Mouse (Mus musculus) kidney, embryonic 15.5 days (tissue): ENCODE results near the gene Cntfr. TPM values are rescaled to one million over a fixed set of nuclear protein-coding genes. Genes with fewer than 3 reads are reported as not detected.
A peak's percentile ranks its signal among the peaks of the same experiment; 100 is the strongest.
"Not testable (repeated sequence)": the region's sequence is repeated elsewhere in the genome, so short reads cannot be mapped to it uniquely, and the experiment has no call there.

Experiments
- ATAC-seq: fragments of 200-750 bp; cut with Nextera tagmentation; replicated peaks from 2 replicates; pipeline ENCODE4 v1.8.0; 2017; ENCODE audit warnings: moderate TSS enrichment; ENCODE audit not compliant: low FRiP score
- H3K27ac ChIP-seq: fragments of 300-500 bp; sonication (generic); 2 replicates; pipeline ENCODE4 v1.5.1; 2015; ENCODE audit warnings: mild to moderate bottlenecking, inconsistent platforms
- H3K27me3 ChIP-seq: fragments of 300-500 bp; sonication (generic); 2 replicates; pipeline ENCODE4 v1.6.1; 2015; ENCODE audit warnings: inconsistent platforms
- H3K36me3 ChIP-seq: fragments of 300-500 bp; sonication (generic); 2 replicates; pipeline ENCODE4 v1.6.1; 2015; ENCODE audit warnings: inconsistent platforms
- H3K4me1 ChIP-seq: fragments of 300-500 bp; sonication (generic); 2 replicates; pipeline ENCODE4 v1.6.1; 2015; ENCODE audit warnings: inconsistent platforms
- H3K4me2 ChIP-seq: fragments of 300-500 bp; sonication (generic); 2 replicates; pipeline ENCODE4 v1.6.1; 2015; ENCODE audit warnings: moderate library complexity, mild to moderate bottlenecking, inconsistent platforms
- H3K4me3 ChIP-seq: fragments of 300-500 bp; sonication (generic); replicated peaks from 2 replicates; pipeline ENCODE4 v1.5.1; 2015; ENCODE audit warnings: mild to moderate bottlenecking, inconsistent platforms
- H3K9ac ChIP-seq: fragments of 300-500 bp; sonication (generic); 2 replicates; pipeline ENCODE4 v1.6.1; 2015; ENCODE audit warnings: mild to moderate bottlenecking, inconsistent platforms
- H3K9me3 ChIP-seq: fragments of 300-500 bp; sonication (generic); replicated peaks from 2 replicates; pipeline ENCODE4 v1.6.1; 2016; ENCODE audit warnings: inconsistent platforms
- WGBS: fragments of 180-500 bp; shearing (Covaris S2); methylation state at CpG from one replicate; pipeline ENCODE4 v1.1.7; 2015; ENCODE audit warnings: mixed read lengths; 5-methylcytosine and 5-hydroxymethylcytosine counted together
- polyA plus RNA-seq: library from polyadenylated mRNA; unstranded; fragments of >200 nt; fragmentation: Nextera tagmentation; extraction: Ambion mirVana; gene quantifications from 2 replicates; pipeline ENCODE4 v1.2.1, GENCODE M21; 2015

The Cntfr gene
- polyA plus RNA-seq: 19.8 and 22.1 TPM in 2 replicates

DNA sequence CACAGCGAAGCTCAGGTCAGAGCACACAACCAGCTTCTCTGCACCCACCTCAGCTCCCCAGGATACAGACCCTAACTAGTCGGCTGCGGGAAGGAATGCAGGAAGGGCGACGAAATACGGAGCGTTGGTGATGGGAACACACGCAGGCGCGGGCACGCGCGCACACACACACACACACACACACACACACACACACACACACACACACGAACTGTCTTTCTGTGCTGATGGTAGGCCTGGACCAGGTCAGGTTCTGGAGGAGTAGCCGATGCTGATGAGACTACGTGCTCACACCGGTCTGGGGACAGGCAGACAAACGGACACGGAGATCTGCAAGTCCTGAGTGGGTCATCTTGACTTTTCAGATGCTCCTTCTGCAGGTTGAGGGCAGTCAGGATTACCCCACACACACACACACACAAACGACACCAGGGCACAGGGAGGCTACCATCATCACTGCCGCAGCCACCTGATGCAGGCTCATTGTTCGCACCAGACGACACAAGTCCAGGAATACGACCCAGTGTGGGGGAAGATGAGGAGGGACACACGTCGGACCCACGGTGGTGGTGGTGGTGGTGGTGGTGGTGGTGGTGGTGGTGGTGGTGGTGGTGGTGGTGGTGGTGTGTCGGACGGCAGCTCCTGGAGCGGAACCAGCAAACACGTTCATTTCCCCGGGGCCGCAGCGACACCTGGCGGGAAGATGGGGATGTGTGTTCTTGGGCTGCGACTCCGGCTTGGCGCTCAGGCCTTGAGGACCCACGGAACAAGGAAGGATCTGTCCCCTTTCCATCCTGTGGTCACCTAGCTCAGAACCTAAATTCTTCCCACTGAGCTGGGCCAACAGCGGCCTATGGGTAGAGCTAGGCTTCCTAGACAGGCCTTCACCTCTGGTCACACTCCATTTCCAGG, at the start of gene Cntfr:
Cntfr (minus strand) TSS at position 160 of the 912 bp plus-strand sequence.
- Histone ChIP-seq H3K4me3 (0 out of 2 replicates have a peak within 1 kb of the TSS, but pooled peaks have one; percentile 23), H3K4me2 (peak within 1 kb of the TSS; percentile 52)
- H3K9me3 ChIP-seq, H3K4me1 ChIP-seq, H3K9ac ChIP-seq, H3K27ac ChIP-seq, H3K36me3 ChIP-seq, ATAC-seq, H3K27me3 ChIP-seq: not testable (repeated sequence)
- 16% methylated on average over 33 of the region's 40 CpGs for WGBS

DNA sequence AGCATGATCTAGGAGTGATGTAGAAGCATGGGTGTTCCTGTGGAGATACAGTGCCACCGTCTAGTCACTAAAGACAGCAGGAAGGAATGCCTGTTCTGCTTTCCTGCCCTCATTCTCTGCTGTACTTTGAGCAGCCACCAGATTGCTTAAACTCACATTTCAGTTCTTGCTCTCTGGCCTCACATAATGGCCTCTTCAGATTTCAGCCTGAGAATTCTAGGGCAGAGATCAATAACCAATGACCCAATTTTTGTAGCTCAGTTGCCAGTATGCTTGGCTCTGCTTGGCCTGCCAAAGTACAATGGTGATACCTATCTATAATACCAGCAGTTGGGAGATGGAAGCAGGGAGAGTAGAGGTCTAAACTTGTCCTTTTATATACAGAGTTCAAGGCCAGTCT, 48.1 kb upstream of the Cntfr start:
- Histone ChIP-seq H3K4me2 (no peak overlapping the region), H3K4me1 (peaks cover 13% of the 10 kb centered on the region), H3K9ac (no peak overlapping the region), H3K27ac (no peak overlapping the region), H3K27me3 (no peaks in the 10 kb centered on the region), H3K36me3 (peaks cover 16% of the 10 kb centered on the region), H3K4me3 (no peak overlapping the region), H3K9me3 (peaks cover 16% of the 10 kb centered on the region)
- ATAC-seq: no peak
- WGBS: 92% methylated on average over 1 of the region's 1 CpGs

DNA sequence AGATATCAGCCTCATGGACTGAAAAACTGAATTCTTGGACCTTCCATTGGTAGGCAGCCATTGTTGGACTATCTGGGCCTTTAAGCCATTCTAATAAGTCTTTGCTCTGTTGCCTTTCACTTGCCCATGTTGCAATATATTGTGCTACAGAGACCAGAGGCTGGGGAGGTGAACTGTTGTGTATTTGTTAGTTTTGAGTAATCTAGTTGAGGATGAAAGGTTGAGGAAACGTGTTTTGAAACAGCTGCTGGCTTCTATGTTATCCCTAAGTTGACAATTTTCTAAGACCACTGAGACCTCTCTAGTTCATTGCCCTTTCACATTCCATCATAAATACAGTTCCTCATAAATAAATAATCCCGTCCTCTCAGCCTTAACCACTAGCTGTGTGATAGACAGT, 47.2 kb upstream of the Cntfr start:
- H3K9ac ChIP-seq: no peak overlapping the region
- peaks cover 16% of the 10 kb centered on the region for H3K9me3 ChIP-seq
- no peaks in the 10 kb centered on the region for H3K27me3 ChIP-seq
- peaks cover 22% of the 10 kb centered on the region for H3K4me1 ChIP-seq
- no peak overlapping the region for H3K27ac ChIP-seq
- ATAC-seq: no peak
- H3K36me3 ChIP-seq: peaks cover 22% of the 10 kb centered on the region
- no peak overlapping the region for H3K4me2 ChIP-seq
- H3K4me3 ChIP-seq: no peak overlapping the region
- WGBS: 72% methylated on average over 2 of the region's 2 CpGs

DNA sequence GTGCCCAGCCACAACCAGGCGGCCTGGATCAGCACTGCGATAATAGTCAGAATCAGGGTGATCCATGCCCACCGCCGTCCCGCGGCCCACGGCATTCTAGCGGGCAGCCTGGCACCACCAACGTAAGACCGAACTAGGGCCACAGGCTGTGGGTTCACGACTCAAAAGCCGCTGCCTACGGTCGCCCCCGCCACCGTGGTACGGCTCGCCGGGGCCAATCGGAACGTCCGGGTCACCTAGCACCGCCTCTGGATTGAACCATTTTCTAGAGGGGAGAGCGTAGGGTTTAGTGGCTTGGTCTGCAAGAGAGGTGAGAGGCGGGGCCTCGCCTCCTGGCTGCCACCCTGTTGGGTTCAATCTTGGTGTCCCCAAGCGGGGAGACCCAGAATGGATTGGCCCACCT, 44.3 kb upstream of the Cntfr start:
- peak overlapping the region; percentile 92 for H3K4me2 ChIP-seq

DNA sequence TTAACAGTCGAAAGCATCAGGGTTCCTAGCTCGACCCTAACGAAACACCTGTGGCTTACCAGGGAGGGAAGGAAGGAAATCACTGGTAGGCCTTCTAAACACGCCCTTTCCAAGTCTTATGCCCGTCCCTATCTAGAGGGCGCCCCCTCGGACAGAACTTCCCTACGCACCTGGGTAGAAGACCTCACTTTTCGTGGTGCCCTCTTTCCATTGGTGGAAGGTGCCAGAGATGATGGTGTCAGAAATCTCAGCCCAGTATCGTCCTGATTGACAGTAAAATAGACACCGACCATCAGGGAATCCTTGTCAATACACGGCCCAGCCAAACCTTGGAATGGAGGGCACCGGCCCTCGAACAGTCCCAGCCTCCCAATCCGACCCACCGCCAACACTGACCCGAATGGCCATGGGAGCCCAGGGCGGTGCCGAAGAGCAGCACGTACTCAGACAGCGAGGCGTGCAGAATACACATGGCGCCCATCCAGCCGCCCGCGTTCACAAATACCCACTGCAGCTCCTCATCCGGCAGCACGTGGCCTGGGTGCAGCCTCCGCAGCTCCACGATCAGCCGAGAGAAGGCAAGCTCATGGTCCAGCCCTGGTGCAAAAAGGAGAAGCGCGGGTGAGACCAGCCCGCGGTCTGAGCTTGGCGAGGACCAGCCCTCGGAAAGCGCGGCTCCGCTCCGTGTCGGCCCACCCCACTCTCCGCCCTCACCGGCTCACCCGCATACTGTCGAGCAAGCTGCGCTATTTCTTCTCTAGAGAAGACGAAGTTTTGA, 43.7 kb upstream of the Cntfr start:
- no peaks in the 10 kb centered on the region for H3K9me3 ChIP-seq
- peak overlapping the region; percentile 91 for H3K27ac ChIP-seq
- WGBS: under 1% methylated on average over 48 of the region's 48 CpGs
- H3K36me3 ChIP-seq: peaks cover 13% of the 10 kb centered on the region
- ATAC-seq: peak; percentile 79
- H3K27me3 ChIP-seq: no peaks in the 10 kb centered on the region
- H3K4me3 ChIP-seq: peak overlapping the region; percentile 76
- peaks cover 25% of the 10 kb centered on the region for H3K4me1 ChIP-seq
- H3K9ac ChIP-seq: peak overlapping the region; percentile 87
- peak overlapping the region; percentile 92 for H3K4me2 ChIP-seq

More for the DNA sequence above, 44.3 kb upstream of the Cntfr start:
- Histone ChIP-seq H3K4me1 (peaks cover 25% of the 10 kb centered on the region), H3K4me3 (peak overlapping the region; percentile 76), H3K36me3 (peaks cover 17% of the 10 kb centered on the region), H3K27me3 (no peaks in the 10 kb centered on the region), H3K9ac (peak overlapping the region; percentile 87), H3K9me3 (peaks cover 3% of the 10 kb centered on the region), H3K27ac (peak overlapping the region; percentile 91)
- peak; percentile 96 for ATAC-seq
- WGBS: 0% methylated on average over 27 of the region's 27 CpGs

DNA sequence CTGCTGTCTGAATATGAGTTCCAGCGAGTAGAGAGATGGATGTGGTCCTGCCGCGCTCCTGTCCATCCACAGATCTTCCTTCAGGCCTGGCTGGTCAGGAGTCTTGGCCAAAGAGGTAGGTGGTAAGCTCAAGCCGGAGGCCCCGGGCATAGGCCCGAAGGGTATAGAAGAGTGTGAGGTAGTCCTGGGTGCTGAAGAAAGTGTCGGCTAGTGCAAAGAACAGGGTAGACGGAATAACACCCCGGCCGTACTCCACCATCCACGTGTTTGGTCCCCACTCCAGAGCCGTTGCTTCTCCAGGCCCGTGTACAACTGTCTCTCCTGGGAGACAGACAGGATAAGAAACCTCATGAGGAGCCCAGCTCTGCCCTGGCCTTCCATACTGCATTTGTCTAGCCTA, 42.4 kb upstream of the Cntfr start:
- Histone ChIP-seq H3K9me3 (no peaks in the 10 kb centered on the region), H3K9ac (no peak overlapping the region), H3K4me2 (peak overlapping the region; percentile 92; the same call in 1 of the 2 replicates), H3K27ac (no peak overlapping the region), H3K36me3 (peaks cover 13% of the 10 kb centered on the region), H3K27me3 (no peaks in the 10 kb centered on the region), H3K4me1 (peaks cover 25% of the 10 kb centered on the region), H3K4me3 (0 out of 2 replicates have a peak overlapping the region, but pooled peaks have one; percentile 76)
- WGBS: 95% methylated on average over 13 of the region's 13 CpGs
- no peak for ATAC-seq

DNA sequence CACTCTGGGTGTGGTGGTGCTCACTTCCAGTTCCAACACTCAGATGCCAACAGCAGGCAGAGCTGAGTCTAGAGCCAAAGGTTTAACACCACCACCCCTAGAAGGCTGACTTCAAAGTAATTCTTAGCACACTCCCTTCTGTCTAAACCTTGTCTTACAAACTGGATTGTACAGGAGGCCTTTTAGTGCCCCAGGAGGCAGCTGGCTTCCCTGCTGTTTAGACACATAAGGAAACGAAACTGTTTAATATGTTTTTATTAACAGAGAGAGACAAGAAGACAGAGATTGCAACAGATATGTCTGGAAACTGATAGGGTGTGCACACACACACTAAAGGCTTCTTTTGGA, 41.3 kb upstream of the Cntfr start:
- Histone ChIP-seq H3K4me2 (no peak overlapping the region), H3K4me1 (peaks cover 25% of the 10 kb centered on the region), H3K4me3 (no peak overlapping the region), H3K36me3 (peaks cover 13% of the 10 kb centered on the region), H3K9me3 (no peaks in the 10 kb centered on the region), H3K27ac (no peak overlapping the region), H3K9ac (no peak overlapping the region), H3K27me3 (peaks cover 10% of the 10 kb centered on the region)
- WGBS: 71% methylated on average over 1 of the region's 1 CpGs
- no peak for ATAC-seq

DNA sequence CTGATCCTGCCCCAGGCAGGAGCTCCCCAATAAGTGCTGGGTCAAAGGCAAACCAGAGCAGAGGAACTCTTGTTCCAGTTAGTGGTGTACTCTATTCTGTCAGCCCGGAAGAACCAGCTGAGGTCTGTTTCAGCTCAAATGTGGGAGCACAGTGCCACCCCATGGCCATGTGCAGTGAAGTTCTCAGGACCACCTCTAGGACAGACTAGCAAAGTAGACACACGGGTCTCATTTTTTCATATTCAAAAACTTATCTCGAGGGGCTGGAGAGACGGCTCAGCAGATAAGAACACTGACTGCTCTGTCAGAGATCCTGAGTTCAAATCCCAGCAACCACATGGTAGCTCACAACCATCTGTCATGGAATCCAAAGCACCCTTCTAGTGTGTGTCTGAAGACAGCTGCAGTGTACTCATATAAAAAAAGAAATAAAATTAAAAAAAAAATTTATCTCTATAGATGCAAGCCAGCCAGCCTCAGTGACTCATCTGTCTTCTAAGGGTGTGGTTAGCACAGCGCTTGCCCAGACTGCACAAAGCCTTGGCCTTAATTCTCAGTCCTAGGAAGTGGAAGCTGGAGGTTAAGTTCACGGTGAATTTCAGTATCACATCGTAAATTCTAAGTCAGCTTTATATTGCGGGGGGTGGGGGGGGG, 40.8 kb upstream of the Cntfr start:
- Histone ChIP-seq H3K27ac (no peak overlapping the region), H3K27me3 (peaks cover 15% of the 10 kb centered on the region), H3K9ac (no peak overlapping the region), H3K4me2 (no peak overlapping the region), H3K9me3 (no peaks in the 10 kb centered on the region), H3K4me1 (peaks cover 25% of the 10 kb centered on the region), H3K36me3 (peaks cover 13% of the 10 kb centered on the region), H3K4me3 (no peak overlapping the region)
- ATAC-seq: 0 out of 2 replicates have a peak, but pooled peaks have one; percentile 38
- 36% methylated on average over 8 of the region's 8 CpGs for WGBS

DNA sequence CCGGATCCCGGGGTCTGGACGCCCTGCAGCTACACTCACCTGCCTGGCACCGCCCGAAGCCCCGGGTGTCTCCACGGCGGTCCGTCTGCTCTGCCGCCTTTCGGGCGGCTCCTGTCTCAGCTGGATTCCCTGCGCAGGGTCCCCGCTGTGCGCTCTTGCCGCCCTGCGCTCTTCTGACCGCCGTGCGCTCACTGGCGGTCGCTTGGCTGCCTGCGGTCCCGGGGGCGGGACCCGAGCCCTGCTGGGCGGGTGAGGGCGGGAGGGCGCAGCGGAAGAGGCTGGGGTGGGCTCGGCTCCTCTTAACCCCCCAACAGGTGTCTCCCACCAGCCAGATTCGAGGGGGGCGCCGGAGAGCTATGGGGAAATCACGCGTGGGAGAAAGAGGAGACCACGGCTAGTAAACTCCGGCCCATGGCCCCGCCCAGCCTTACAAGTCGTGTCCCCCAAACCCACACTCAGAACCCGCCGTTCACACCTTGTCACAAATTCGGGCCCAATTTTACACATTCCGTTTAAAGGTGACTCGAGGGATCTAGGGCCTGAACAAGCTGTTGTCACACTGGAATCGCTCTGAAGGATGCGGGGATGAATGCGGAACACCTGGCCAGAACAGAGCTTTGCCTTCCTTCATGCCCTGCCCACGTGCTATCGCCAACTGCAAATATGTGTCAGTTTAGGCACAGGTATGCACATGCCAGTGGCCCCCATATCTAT, 34.3 kb upstream of the Cntfr start, which contains the start of gene Arid3c:
Arid3c (minus strand) TSS at position 91 of the 714 bp plus-strand sequence.
- ATAC-seq: peak; percentile 58; the same call in 1 of the 2 replicates
- Histone ChIP-seq H3K4me3 (peak within 1 kb of the TSS; percentile 38), H3K27ac (no peak within 1 kb of the TSS), H3K4me1 (peaks cover 16% of the 10 kb centered on the region), H3K9me3 (no peaks in the 10 kb centered on the region), H3K4me2 (peak within 1 kb of the TSS; percentile 71), H3K27me3 (peaks cover 75% of the 10 kb centered on the region), H3K36me3 (no peaks in the 10 kb centered on the region), H3K9ac (no peak within 1 kb of the TSS)
- WGBS: under 1% methylated on average over 48 of the region's 50 CpGs

DNA sequence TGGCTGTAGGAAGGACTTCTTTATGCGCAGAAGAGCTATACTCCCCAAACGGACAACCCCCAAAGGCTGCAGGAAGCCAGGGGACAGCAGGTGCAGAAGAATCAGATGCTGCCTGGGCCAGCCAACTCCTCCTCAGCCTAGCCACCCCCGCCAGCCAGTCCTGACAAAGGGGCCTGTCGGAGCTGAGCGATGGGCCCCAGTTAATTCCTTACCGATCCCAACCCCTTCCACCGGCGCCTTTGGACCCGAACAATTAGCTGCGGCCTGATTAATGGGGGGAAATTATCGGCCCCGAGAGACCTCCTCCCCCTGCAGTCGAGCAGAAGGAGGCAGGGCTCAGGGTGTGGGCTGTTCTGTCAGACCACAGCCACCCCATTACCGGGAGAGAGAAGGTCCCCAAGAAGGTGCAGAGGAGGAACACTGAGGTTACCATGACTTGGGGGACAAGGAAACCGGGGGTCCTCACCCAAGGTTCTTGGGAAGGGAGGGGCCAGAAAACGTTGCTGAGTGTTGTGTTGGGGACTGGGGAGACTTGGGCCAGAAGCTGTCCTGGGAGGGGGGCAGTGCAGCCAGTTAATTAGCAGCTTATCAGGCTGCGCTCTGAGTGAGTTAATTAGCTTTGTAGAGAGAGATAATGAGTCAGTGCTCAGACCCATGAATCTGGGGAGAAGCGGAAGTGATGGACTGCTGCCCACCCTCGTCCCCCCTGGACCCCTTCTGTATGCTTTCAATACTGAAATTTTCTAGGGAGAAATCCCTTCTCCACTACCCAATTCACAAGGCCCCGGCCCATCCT, 30.1 kb upstream of the Cntfr start:
- WGBS: 12% methylated on average over 20 of the region's 20 CpGs

More for the DNA sequence above, 30.1 kb upstream of the Cntfr start:
- ATAC-seq: no peak
- Histone ChIP-seq H3K27ac (no peak overlapping the region), H3K9ac (no peak overlapping the region), H3K4me3 (no peak overlapping the region; the same call in 1 of the 2 replicates), H3K27me3 (peaks cover 83% of the 10 kb centered on the region), H3K36me3 (no peaks in the 10 kb centered on the region), H3K4me2 (no peak overlapping the region; the same call in 1 of the 2 replicates), H3K4me1 (peaks cover 31% of the 10 kb centered on the region), H3K9me3 (no peaks in the 10 kb centered on the region)
